Mouse (Mus musculus) lung, postnatal 0 days (tissue): ENCODE results near the gene Tbccd1.

Experiments used
- CTCF ChIP-seq: IDR thresholded peaks from 2 replicates; pipeline ENCODE4 v1.5.1; 2016; ENCODE audit warnings: antibody characterized with exemption, mild to moderate bottlenecking
- EP300 ChIP-seq: IDR thresholded peaks from 2 replicates; pipeline ENCODE4 v1.6.1; 2016; ENCODE audit warnings: antibody characterized with exemption, mild to moderate bottlenecking, control low read depth

GRCm38 (mm10) chr16:22881487-22881886, 24.0 kb upstream of the Tbccd1 start:
- TF ChIP-seq CTCF (no peak), EP300 (no peak)
